Mouse (Mus musculus): ENCODE measurements around the gene Ypel5. TPM values are rescaled to one million over a fixed set of nuclear protein-coding genes. Genes with fewer than 3 reads are reported as not detected.
A peak's percentile ranks its signal among the peaks of the same experiment; 100 is the strongest.

The Ypel5 gene
- total and polyA plus RNA-seq, 3 experiments: 26.6 to 36.4 (median 35.6) TPM

- no peak for DNase-seq
- H3K4me3 ChIP-seq: no peak overlapping the region
- TF ChIP-seq CTCF (IDR thresholded peaks at IDR 0.05) (no peak), EP300 (IDR thresholded peaks at IDR 0.05; ENCODE audit: insufficient read depth, low read depth, low read length) (no peak), POLR2A (IDR thresholded peaks at IDR 0.05; ENCODE audit: insufficient read depth, low read depth, low read length) (no peak)
- peaks cover 1% of the 10 kb centered on the region; the same call in 1 of the 2 replicates for H3K4me1 ChIP-seq (ENCODE audit: control insufficient read depth, insufficient read depth, low read length)
- no peaks in the 10 kb centered on the region for H3K27me3 ChIP-seq (ENCODE audit: control insufficient read depth, insufficient read depth, low read length)
- WGBS: 69% methylated on average over 2 of the region's 2 CpGs
- no peaks in the 10 kb centered on the region for H3K36me3 ChIP-seq (ENCODE audit: control insufficient read depth, insufficient read depth, low read length)
- H3K9ac ChIP-seq (ENCODE audit: low read depth, low read length): no peak overlapping the region
- H3K27ac ChIP-seq: no peak overlapping the region
- intact Hi-C loops (cut with DNase I): no loop called here
- no peaks in the 10 kb centered on the region for H3K79me2 ChIP-seq (replicated peaks; ENCODE audit: control insufficient read depth, insufficient read depth, low read length)
Measured at GRCm38 (mm10) chr17:72819714-72820113, 16.5 kb upstream of the Ypel5 start.

- no peaks in the 10 kb centered on the region for H3K36me3 ChIP-seq (ENCODE audit: control insufficient read depth, insufficient read depth, low read length)
- 6% methylated on average over 4 of the region's 4 CpGs for WGBS
- H3K9ac ChIP-seq (ENCODE audit: low read depth, low read length): no peak overlapping the region
- intact Hi-C loops (cut with DNase I): no loop called here
- no peaks in the 10 kb centered on the region for H3K27me3 ChIP-seq (ENCODE audit: control insufficient read depth, insufficient read depth, low read length)
- no peak overlapping the region for H3K4me3 ChIP-seq
- DNase-seq: peak in 1 of 2 experiments; percentile 12
- peaks cover 1% of the 10 kb centered on the region; the same call in 1 of the 2 replicates for H3K4me1 ChIP-seq (ENCODE audit: control insufficient read depth, insufficient read depth, low read length)
- H3K79me2 ChIP-seq (replicated peaks; ENCODE audit: control insufficient read depth, insufficient read depth, low read length): no peaks in the 10 kb centered on the region
- no peak for TF ChIP-seq EP300 (IDR thresholded peaks at IDR 0.05; ENCODE audit: insufficient read depth, low read depth, low read length)
- no peak for TF ChIP-seq POLR2A (IDR thresholded peaks at IDR 0.05; ENCODE audit: insufficient read depth, low read depth, low read length)
- no peak for TF ChIP-seq CTCF (IDR thresholded peaks at IDR 0.05)
- no peak overlapping the region for H3K27ac ChIP-seq
Measured at GRCm38 (mm10) chr17:72820425-72820824, 15.8 kb upstream of the Ypel5 start.

- 64% methylated on average over 1 of the region's 1 CpGs for WGBS
- TF ChIP-seq POLR2A (IDR thresholded peaks at IDR 0.05; ENCODE audit: insufficient read depth, low read depth, low read length) (no peak), EP300 (IDR thresholded peaks at IDR 0.05; ENCODE audit: insufficient read depth, low read depth, low read length) (no peak), CTCF (IDR thresholded peaks at IDR 0.05) (no peak)
- no peaks in the 10 kb centered on the region for H3K79me2 ChIP-seq (replicated peaks; ENCODE audit: control insufficient read depth, insufficient read depth, low read length)
- no peak overlapping the region for H3K27ac ChIP-seq
- H3K4me3 ChIP-seq: no peak overlapping the region
- no peak overlapping the region for H3K9ac ChIP-seq (ENCODE audit: low read depth, low read length)
- intact Hi-C loops (cut with DNase I): no loop called here
- H3K4me1 ChIP-seq (ENCODE audit: control insufficient read depth, insufficient read depth, low read length): peaks cover 1% of the 10 kb centered on the region; the same call in 1 of the 2 replicates
- H3K36me3 ChIP-seq (ENCODE audit: control insufficient read depth, insufficient read depth, low read length): no peaks in the 10 kb centered on the region
- no peak for DNase-seq
- H3K27me3 ChIP-seq (ENCODE audit: control insufficient read depth, insufficient read depth, low read length): no peaks in the 10 kb centered on the region
Measured at GRCm38 (mm10) chr17:72821923-72822322, 14.3 kb upstream of the Ypel5 start.

DNA sequence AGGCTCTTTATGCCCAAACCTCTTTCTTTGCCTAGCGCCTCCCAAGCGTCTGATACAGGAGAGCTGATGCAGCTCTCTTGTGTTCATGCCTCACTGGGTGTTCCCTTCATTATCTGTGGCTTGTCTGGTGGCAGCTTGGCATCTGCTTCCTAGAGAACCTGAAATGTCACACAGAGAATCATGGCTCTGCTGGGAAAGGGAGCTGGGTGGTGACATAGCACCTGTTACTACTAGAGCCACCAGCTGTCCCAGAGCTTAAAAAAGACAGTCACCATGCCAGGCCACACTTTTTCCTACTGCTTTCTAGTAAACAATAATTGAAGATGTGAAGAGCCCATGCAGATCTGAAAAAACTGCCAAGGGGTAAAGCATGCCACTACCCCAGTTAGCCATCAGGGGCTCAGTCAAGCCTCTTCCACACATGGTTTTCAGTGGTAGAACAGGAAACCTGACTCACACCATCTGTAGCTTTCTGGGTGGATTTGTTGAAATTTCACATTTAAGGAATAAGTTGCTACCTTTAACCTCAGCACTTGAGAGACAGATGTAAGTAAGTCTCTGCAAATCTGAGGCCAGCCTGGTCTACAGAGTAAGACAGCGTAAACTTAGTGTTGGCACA, 9.2 kb upstream of the Ypel5 start:
- Histone ChIP-seq H3K27me3 (ENCODE audit: control insufficient read depth, insufficient read depth, low read length) (no peaks in the 10 kb centered on the region), H3K36me3 (ENCODE audit: control insufficient read depth, insufficient read depth, low read length) (no peaks in the 10 kb centered on the region), H3K4me3 (no peak overlapping the region), H3K4me1 (ENCODE audit: control insufficient read depth, insufficient read depth, low read length) (no peaks in the 10 kb centered on the region; the same call in 1 of the 2 replicates), H3K9ac (ENCODE audit: low read depth, low read length) (no peak overlapping the region), H3K27ac (no peak overlapping the region), H3K79me2 (replicated peaks; ENCODE audit: control insufficient read depth, insufficient read depth, low read length) (no peaks in the 10 kb centered on the region)
- WGBS: 92% methylated on average over 3 of the region's 3 CpGs
- no peak for DNase-seq
- intact Hi-C loops (cut with DNase I): no loop called here
- no peak for TF ChIP-seq POLR2A (IDR thresholded peaks at IDR 0.05; ENCODE audit: insufficient read depth, low read depth, low read length)

- no peak for TF ChIP-seq CTCF (IDR thresholded peaks at IDR 0.05)
- TF ChIP-seq EP300 (IDR thresholded peaks at IDR 0.05; ENCODE audit: insufficient read depth, low read depth, low read length): no peak
- no peak for TF ChIP-seq POLR2A (IDR thresholded peaks at IDR 0.05; ENCODE audit: insufficient read depth, low read depth, low read length)
- H3K36me3 ChIP-seq (ENCODE audit: control insufficient read depth, insufficient read depth, low read length): no peaks in the 10 kb centered on the region
- DNase-seq: no peak
- no peak overlapping the region for H3K27ac ChIP-seq
- intact Hi-C loops (cut with DNase I): no loop called here
- no peaks in the 10 kb centered on the region for H3K27me3 ChIP-seq (ENCODE audit: control insufficient read depth, insufficient read depth, low read length)
- 37% methylated on average over 3 of the region's 3 CpGs for WGBS
- no peaks in the 10 kb centered on the region; the same call in 1 of the 2 replicates for H3K4me1 ChIP-seq (ENCODE audit: control insufficient read depth, insufficient read depth, low read length)
- no peak overlapping the region for H3K4me3 ChIP-seq
- no peaks in the 10 kb centered on the region for H3K79me2 ChIP-seq (replicated peaks; ENCODE audit: control insufficient read depth, insufficient read depth, low read length)
- H3K9ac ChIP-seq (ENCODE audit: low read depth, low read length): no peak overlapping the region
Measured at GRCm38 (mm10) chr17:72828027-72828678, 8.1 kb upstream of the Ypel5 start.

DNA sequence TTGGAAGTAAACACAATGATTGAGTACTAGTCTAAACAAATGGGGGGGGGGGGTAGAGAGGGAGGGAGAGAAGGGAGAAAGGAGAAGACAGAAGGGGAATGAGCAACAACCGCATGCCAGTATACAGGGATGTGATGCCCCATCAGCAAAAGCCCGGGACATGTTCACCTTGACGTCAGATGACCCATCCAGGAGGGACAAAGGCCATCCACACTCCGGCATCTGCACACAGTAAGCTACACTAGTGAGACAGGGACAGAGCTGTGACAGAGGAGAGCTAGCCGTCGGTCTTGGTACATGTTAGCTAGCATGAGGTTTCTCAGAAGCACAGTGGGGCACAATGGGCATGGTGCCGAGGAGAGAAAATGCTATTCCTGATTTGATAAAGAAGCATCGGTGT, 7.6 kb upstream of the Ypel5 start:
- WGBS: 67% methylated on average over 8 of the region's 8 CpGs
- intact Hi-C loops (cut with DNase I): no loop called here
- no peak for TF ChIP-seq POLR2A (IDR thresholded peaks at IDR 0.05; ENCODE audit: insufficient read depth, low read depth, low read length)
- no peak for TF ChIP-seq EP300 (IDR thresholded peaks at IDR 0.05; ENCODE audit: insufficient read depth, low read depth, low read length)
- TF ChIP-seq CTCF (IDR thresholded peaks at IDR 0.05): no peak
- no peak for DNase-seq
- Histone ChIP-seq H3K27ac (no peak overlapping the region), H3K4me1 (ENCODE audit: control insufficient read depth, insufficient read depth, low read length) (no peaks in the 10 kb centered on the region; the same call in 1 of the 2 replicates), H3K36me3 (ENCODE audit: control insufficient read depth, insufficient read depth, low read length) (no peaks in the 10 kb centered on the region), H3K9ac (ENCODE audit: low read depth, low read length) (no peak overlapping the region), H3K27me3 (ENCODE audit: control insufficient read depth, insufficient read depth, low read length) (no peaks in the 10 kb centered on the region), H3K4me3 (no peak overlapping the region), H3K79me2 (replicated peaks; ENCODE audit: control insufficient read depth, insufficient read depth, low read length) (no peaks in the 10 kb centered on the region)
